Mouse (Mus musculus) small intestine, adult 2 months (tissue): ENCODE measurements around the gene Rhbdd1.

ENCODE experiments used
- CTCF ChIP-seq: fragments of 200-500 bp; IDR thresholded peaks from 2 replicates; pipeline ENCODE4 v1.5.1; 2012; ENCODE audit warnings: low read depth, mild to moderate bottlenecking, control low read depth, inconsistent platforms, low read length, moderate library complexity, mixed read lengths; ENCODE audit not compliant: insufficient replicate concordance, insufficient read length; ENCODE audit errors: extremely low read depth
- POLR2A ChIP-seq: fragments of 200-500 bp; IDR thresholded peaks from 2 replicates; pipeline ENCODE4 v1.6.1; 2012; ENCODE audit warnings: low read depth, mild to moderate bottlenecking, control low read depth, inconsistent platforms, low read length, moderate library complexity

DNA sequence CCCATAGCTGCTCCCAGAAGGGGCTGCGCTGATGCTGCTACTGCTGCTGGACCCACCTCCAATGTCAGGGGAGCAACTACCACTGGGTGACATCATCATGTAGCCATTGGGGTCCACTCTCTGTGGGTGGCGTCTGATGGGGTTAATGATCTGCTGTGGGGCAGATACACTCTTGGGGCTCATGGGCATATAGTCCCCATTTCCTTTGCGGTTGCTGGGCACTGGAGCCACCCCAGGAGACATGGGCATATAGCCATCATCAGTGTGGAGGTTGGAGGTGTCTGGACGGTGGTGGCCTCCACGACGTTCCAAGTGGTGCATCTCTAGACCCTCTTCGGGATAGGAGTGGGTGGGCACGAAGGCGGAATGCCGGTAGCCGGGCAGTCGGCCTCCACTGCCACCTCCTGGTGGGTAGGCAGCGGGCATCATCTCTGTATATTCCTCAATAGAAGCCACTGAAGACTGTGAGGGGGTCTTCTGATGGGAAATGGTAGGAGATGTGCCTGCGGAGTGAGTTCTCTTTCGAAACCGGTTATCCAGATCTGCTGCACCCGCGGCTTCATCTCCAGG lies 27.7 kb upstream of the Rhbdd1 start:
- no peak for TF ChIP-seq CTCF
- no peak for TF ChIP-seq POLR2A
